Mouse (Mus musculus): ENCODE data around the gene Slc35a3.
"Not testable (repeated sequence)": the region's sequence is repeated elsewhere in the genome, so short reads cannot be mapped to it uniquely, and the experiment has no call there.

Slc35a3 gene

GRCm38 (mm10) chr3:116698786-116699185 lies 13.8 kb downstream of the Slc35a3 start:
- no peak for DNase-seq (ENCODE audit: low spot score)

GRCm38 (mm10) chr3:116695666-116695985 lies 17.0 kb downstream of the Slc35a3 start:
- no peak for DNase-seq (ENCODE audit: low spot score)

GRCm38 (mm10) chr3:116694955-116695665 lies 17.5 kb downstream of the Slc35a3 start:
- DNase-seq (ENCODE audit: low spot score): no peak

GRCm38 (mm10) chr3:116694312-116694711 lies 18.3 kb downstream of the Slc35a3 start:
- DNase-seq (ENCODE audit: low spot score): peak; percentile 31

- no peak for DNase-seq (ENCODE audit: low spot score)
Measured at GRCm38 (mm10) chr3:116681160-116681559, 31.5 kb downstream of the Slc35a3 start, which contains the start of gene Gm43191. Gm43191 (minus strand) TSS chr3:116681260.

GRCm38 (mm10) chr3:116664281-116664680 lies 48.4 kb downstream of the Slc35a3 start:
- not testable (repeated sequence) for DNase-seq (ENCODE audit: low spot score)

GRCm38 (mm10) chr3:116662463-116662863 lies 50.2 kb downstream of the Slc35a3 start, which contains the start of gene Mfsd14a:
Mfsd14a (minus strand) TSS chr3:116662677.
- DNase-seq (ENCODE audit: low spot score): peak; percentile 100

GRCm38 (mm10) chr3:116661870-116662414 lies 50.7 kb downstream of the Slc35a3 start:
- no peak for DNase-seq (ENCODE audit: low spot score)

DNA sequence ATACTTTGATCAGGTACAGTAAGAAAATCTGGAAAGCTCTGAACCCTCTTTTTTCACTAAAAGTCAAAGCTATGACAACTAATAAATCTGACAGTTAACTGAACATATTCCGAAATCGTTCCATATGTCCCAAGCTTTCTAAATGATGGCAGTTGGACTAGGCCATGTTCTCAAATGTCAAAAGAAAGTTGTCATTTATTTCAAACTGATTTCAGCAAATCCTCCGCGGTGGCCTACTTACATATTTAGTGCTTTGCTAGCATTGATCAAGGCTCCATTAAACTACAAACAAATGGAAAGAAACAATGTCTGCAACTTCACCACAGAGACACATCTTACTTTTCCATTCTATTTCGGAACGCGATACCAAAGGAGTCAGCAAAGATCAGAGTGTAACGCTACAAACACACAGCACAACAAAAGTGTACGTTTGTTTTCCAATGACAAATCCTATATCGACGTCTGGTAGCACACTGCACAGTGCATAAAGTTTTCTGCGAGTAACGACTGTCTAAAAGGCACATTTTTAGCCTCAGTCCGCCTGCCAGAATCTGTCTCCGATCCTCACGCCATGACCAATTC lies 51.3 kb downstream of the Slc35a3 start:
- DNase-seq (ENCODE audit: low spot score): no peak

- no peak for DNase-seq (ENCODE audit: low spot score)
Measured at GRCm38 (mm10) chr3:116659856-116660430, 52.7 kb downstream of the Slc35a3 start.

GRCm38 (mm10) chr3:116658928-116659565 lies 53.6 kb downstream of the Slc35a3 start:
- DNase-seq (ENCODE audit: low spot score): no peak

DNA sequence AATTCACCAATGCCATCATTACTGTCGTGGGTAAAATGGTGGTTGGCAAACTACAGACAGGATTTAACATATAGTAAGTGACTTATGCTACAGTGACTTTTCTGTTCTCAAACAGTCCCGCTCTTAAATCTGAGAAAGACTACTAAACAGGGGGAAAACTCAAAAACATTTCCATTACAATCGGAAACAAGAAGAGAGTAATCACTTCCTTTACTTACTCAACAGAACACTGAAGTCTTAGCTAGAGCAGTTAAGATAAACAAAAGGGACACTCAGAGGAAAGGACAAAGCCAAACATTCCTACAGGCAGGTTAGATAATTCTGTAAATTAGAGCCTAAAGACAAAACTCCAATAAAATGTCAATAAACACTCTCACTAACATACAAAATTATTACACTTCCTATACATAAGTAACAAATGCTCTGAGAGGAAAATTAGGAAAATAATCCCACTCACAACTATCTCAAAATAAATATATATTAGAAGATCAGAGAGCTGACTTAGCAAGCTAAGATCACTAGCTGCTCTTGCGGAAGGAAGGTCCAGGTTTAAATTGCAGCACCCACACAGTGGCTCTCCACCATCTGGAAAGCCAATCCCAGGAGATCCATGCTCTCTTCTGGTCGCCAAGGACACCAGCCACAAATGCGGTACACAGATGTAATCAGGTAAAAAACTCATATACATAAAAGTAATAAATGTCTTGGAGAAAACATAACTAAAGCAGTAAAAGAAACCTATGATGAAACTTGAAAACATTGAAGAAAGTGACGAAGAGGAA lies 56.3 kb downstream of the Slc35a3 start:
- DNase-seq (ENCODE audit: low spot score): no peak

DNA sequence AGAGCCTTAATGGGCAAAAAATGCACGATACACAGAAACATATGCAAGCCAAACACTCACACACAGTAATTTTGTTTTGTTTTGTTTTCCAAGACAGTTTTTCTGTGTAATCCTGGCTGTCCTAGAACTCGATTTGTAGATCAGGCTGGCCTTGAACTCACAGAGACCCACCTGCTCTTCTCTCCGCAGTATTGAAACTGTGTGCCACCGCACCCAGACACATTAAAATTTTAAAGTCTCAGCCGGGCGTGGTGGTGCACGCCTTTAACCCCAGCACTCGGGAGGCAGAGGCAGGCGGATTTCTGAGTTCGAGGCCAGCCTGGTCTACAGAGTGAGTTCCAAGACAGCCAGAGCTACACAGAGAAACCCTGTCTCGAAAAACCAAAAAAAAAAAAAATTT lies 58.6 kb downstream of the Slc35a3 start:
- DNase-seq (ENCODE audit: low spot score): not testable (repeated sequence)

DNA sequence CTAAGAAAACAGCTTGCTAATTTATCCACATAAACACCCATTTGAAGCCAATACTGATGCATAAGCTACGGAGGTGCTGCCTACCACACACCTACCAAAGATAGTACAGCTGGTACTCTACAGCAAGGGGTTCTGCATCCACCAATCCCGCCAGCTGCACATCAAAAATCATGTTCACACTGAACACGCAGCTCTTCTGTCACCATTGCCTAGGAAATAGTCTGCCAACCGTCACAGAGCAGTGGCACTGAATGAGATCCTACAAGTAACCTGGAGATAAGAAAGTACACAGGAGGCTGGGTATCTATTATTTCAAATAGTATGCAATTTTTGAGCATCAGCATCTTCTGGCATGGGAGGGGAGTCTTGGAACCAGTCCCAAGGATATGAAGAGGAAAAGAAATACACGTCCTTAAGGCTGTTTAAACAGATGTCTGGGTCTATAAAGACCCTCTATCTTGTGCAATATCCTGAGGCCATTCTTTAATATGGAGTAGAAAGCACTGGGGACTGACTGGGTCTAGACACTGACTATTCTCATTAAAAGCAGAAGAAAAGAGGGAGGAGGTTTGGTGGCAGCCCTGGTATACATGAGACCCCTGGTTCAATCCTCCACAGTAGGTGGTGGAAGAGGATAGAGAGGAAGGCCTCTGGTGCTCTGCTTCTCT lies 59.2 kb downstream of the Slc35a3 start:
- no peak for DNase-seq (ENCODE audit: low spot score)

- no peak for DNase-seq (ENCODE audit: low spot score)
Measured at GRCm38 (mm10) chr3:116652033-116652446, 60.6 kb downstream of the Slc35a3 start.

- no peak for DNase-seq (ENCODE audit: low spot score)
Measured at GRCm38 (mm10) chr3:116650698-116651097, 61.9 kb downstream of the Slc35a3 start.

- DNase-seq (ENCODE audit: low spot score): no peak
Measured at GRCm38 (mm10) chr3:116648805-116649204, 63.8 kb downstream of the Slc35a3 start.

DNA sequence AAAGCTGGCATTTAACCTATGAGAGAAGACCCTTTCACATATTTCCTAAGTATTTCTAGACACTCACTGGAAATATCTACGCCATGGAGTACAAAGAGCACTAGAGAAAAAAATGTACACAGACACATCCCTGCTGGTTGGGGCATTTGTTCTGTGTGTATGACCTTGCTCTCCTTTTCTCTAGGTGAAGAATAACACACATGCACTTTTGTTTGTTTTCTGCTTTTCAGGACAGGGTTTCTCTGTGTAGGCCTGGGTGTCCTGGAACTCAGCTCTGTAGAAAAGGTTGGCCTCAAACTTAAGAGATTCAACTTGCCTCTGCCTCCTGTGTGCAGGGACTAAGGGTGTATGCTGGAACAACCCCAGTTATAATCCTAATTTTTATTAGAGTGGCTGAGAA lies 66.2 kb downstream of the Slc35a3 start:
- DNase-seq (ENCODE audit: low spot score): no peak

GRCm38 (mm10) chr3:116642373-116642772 lies 70.3 kb downstream of the Slc35a3 start:
- no peak for DNase-seq (ENCODE audit: low spot score)

GRCm38 (mm10) chr3:116641811-116642371 lies 70.7 kb downstream of the Slc35a3 start:
- DNase-seq (ENCODE audit: low spot score): no peak

- no peak for DNase-seq (ENCODE audit: low spot score)
Measured at GRCm38 (mm10) chr3:116640024-116640423, 72.6 kb downstream of the Slc35a3 start.
